Mouse (Mus musculus) gastrocnemius, postnatal 36 days (tissue): ENCODE results near the gene Slc37a1. TPM values are rescaled to one million over a fixed set of nuclear protein-coding genes. Genes with fewer than 3 reads are reported as not detected.
A peak's percentile ranks its signal among the peaks of the same experiment; 100 is the strongest.

Source experiments
- DNase-seq, 2 experiments: peaks; one replicate each; pipeline ENCODE4 v3.0.0; 2022
- intact Hi-C: fragments of 180-260 bp; cut with DNase I; formaldehyde crosslinking; loops from one replicate; pipeline ENCODE4 v1.15.1; 2025
- total RNA-seq, 2 experiments: library from RNA; stranded (reverse); gene quantifications; 2 replicates each; pipeline ENCODE4 v1.2.3; 2021

The Slc37a1 gene
- total RNA-seq, 2 experiments from 2014 or later: 3.3 to 3.6 TPM

GRCm38 (mm10) chr17:31267138-31267537 lies 19.5 kb upstream of the Slc37a1 start:
- no peak for DNase-seq
- intact Hi-C loops: no loop called here

DNA sequence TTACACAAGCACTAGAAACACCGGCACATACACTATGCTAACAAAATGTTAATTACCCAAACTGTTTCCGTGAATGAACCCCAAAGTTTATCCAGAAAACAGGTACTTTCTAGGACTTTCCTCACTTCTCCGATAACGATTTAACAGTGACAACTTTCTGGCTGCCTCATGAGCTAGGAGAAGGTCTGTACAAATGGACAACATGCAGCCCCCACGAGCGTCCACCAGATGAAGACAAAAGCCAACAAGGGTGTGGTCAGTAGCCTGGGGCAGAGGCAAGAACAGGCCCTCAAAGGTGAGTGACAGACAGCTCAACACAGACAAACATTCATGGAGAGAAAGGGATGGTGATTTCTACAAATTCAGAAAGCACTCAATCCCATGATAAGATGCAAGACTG lies 19.0 kb upstream of the Slc37a1 start:
- intact Hi-C loops: no loop called here
- DNase-seq: no peak

DNA sequence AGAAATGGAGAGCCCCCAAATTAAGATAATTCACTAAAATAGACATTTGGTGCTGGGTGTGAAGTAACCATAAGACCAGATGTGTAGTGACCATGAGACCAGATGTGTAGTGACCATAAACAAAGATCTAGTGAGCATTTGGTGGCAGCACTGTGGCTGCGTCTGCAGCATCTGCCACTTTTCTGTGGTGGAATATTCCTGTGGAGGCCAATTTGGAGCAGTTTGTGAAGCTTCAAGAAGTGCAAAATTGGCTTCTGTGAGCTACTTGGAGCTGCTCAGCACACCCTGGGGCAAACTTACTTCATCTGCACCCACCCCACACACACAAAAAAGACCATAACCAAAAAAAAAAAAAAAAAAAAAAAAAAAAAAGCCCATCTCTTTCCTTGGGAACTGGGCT lies 18.6 kb upstream of the Slc37a1 start:
- intact Hi-C loops: no loop called here
- no peak for DNase-seq

GRCm38 (mm10) chr17:31269761-31270160 lies 16.8 kb upstream of the Slc37a1 start:
- no peak for DNase-seq
- intact Hi-C loops: loop anchor here (1.0 to 2.0 kb wide), 2 partner anchors 15 to 22 kb away; no protein-coding TSS in a partner anchor

DNA sequence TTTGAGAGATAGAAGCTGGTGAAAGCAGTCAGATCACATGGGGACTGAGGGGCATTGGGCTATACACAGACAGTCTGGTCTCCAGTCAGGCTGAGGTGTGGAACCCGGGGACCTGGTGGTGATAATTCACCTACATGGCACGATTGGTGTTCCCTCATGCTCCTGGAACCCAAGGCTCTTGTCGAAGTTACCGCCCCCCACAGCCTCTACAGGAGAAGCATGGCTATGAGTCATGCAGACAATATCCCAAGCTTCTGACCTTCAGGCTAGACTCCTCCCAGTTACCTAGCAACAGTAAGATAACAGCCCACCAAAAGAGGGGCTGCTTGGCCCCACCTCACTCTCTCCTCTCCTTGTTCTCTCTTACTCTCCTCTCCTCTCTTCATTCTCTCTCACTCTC lies 16.3 kb upstream of the Slc37a1 start:
- intact Hi-C loops: loop anchor here (1.0 to 2.0 kb wide), 2 partner anchors 15 to 21 kb away; no protein-coding TSS in a partner anchor
- peak in 1 of 2 experiments; percentile 2 for DNase-seq

DNA sequence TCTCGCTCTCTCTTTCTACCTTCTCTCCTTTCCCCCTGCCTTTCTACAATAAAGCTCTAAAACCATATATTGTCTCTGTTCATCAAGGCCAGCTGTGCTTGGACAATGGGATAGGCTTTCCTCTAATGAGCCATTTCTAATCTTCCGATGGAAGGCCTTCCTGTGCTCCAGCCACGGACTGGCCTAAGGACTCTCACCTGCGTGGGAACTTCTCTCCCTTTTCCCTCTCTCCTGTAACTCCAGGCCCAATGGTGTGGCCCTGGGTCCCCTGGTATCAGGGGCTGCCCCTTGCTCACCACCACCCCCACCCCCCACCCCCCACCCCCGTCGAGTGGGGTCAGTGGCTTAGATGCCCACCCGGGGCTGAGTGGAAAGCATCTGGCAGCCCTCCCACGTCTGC lies 15.9 kb upstream of the Slc37a1 start:
- peak in 1 of 2 experiments; percentile 3 for DNase-seq
- intact Hi-C loops: loop anchor here (1.0 to 2.0 kb wide), 2 partner anchors 16 to 21 kb away; no protein-coding TSS in a partner anchor

DNA sequence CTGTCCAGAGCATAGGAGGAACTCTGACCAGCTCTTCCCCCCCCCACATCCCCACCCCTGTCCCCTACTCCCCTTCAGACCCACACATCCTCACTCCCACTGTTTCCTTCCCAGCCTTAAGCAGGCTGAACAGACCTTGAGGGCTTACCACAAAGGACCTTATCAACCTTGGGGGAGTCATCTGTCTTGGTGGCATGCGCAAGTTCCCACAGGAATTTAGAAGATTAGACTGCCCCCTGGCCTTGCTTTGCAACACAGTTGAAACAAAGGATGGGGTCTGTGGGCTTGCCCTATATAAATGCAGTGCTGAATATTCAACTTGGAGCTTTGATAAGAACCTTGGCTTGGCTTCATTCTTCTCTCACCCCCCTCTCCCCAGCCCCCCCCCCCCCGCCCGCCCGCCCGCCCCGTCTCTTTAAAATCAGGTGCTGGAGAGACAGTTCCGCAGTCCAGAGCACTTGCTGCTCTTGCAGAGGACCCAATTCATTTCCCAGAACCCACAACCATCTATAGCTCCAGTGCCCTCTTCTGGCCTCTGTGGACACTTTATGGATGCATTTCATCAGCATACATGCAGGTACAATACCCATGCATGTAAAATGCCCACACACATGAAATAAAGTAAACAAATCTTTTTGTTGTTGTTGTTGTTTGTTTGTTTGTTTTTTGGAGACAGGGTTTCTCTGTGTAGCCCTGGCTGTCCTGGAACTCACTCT lies 15.3 kb upstream of the Slc37a1 start:
- DNase-seq: peak; percentile 4 to 8
- intact Hi-C loops: loop anchor here (2.0 kb wide), 1 partner anchor 16 kb away; no protein-coding TSS in a partner anchor

GRCm38 (mm10) chr17:31272416-31273165 lies 14.0 kb upstream of the Slc37a1 start:
- peak; percentile 1 to 12 for DNase-seq
- intact Hi-C loops: no loop called here

DNA sequence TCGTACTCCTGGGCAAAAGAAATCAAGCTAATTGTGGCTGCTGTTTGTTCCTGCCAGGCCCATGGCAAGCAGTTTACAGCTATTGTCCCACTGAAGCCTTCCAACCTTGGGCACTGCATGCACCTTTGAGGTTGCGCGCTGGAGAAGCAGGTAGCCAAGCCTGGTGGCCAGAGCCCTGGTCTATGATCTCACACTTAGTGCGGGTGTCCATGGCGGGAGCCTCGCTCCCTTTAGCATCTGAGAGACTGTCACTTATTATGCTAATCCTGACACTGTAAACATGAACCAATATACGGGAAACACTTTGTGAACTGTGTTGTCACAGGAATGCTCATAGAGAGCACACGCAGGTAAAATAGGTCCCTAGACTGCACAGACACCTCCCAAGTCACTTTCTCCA lies 13.0 kb upstream of the Slc37a1 start:
- intact Hi-C loops: no loop called here
- peak; percentile 1 to 11 for DNase-seq

DNA sequence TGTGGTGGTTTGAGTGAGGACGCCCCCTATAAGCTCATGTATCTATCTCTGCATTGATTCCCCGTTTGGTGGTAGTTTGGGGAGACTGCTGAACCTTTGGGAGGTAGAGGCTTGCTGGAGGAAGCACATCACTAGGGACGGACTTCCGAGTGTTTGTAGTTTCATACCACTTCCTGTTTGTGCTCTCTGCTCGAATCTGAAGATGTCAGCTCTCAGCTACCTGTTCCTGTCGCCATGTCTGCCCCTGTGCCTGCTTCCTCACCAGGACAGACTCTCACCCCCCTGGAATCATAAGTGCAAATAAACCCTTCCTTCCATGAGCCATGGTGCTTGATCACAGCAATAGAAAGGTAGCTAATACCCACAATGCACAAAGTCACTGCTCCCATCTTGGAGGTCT lies 11.4 kb upstream of the Slc37a1 start:
- intact Hi-C loops: no loop called here
- DNase-seq: no peak

- intact Hi-C loops: no loop called here
These were observed 10.2 kb upstream of the Slc37a1 start for GRCm38 (mm10) chr17:31276207-31276921.

DNA sequence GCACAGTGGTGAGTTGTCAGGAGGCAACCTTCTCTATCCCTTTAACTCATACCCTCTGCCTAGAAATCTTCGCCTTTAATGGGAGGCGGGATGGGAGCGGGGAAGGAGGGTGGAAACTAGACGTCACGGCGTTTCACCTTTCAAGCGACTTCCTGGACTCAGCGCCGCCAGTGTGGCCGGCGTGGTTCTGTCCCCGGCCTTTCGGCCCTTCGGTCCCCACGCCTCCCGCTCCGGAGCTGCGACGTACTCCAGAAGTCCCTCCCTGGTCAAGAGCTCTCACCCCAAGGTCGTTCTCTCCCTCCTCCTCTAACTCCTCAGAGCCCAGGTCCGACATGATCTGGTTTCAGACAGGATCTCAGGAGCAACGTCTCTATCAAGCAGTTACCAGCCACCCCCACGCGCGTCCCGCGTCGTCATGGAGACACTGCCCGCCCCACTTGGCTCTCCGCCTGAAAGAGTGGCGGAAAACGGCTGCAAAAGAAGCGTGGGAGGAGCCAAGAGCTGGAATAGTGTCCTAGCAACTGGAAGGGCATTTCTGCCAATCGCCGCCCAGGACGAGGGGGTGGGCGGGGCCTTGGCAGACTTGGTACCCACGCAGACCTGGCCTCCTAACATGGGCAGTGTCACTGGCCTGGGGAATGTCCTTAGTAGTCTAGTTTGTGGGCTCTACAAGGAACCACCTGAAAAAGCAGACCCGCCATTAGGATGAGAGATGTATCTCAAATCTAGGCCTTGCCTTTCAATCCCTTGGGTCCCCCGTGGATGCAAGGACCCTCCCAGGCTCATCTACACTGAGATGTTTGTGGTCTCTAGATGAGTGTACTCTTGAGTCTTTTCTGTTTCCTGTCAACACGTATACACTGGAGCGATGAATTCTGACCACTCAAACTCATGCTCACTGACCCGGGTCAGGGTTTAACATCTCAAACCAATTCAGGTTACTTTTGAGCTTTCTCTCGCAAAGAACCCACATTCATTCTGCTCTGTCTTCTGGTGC lies 9.4 kb upstream of the Slc37a1 start, which contains the start of gene Rsph1:
Gene Rsph1, minus strand, starts transcription at position 462 of the 997 bp plus-strand sequence.
- intact Hi-C loops: no loop called here
- DNase-seq: peak; percentile 99 to 100

More at GRCm38 (mm10) chr17:31276207-31276921, 10.2 kb upstream of the Slc37a1 start:
- DNase-seq: no peak

- intact Hi-C loops: no loop called here
- DNase-seq: no peak
These were observed 8.7 kb upstream of the Slc37a1 start for GRCm38 (mm10) chr17:31277931-31278330.

- intact Hi-C loops: no loop called here
- no peak for DNase-seq
These were observed 7.1 kb upstream of the Slc37a1 start for GRCm38 (mm10) chr17:31279541-31279940.

- intact Hi-C loops: no loop called here
- DNase-seq: no peak
These were observed 6.3 kb upstream of the Slc37a1 start for GRCm38 (mm10) chr17:31280269-31280668.

GRCm38 (mm10) chr17:31281830-31282686 lies 4.5 kb upstream of the Slc37a1 start:
- intact Hi-C loops: loop anchor here (2.0 kb wide), 1 partner anchor 15 kb away; no protein-coding TSS in a partner anchor
- no peak for DNase-seq

DNA sequence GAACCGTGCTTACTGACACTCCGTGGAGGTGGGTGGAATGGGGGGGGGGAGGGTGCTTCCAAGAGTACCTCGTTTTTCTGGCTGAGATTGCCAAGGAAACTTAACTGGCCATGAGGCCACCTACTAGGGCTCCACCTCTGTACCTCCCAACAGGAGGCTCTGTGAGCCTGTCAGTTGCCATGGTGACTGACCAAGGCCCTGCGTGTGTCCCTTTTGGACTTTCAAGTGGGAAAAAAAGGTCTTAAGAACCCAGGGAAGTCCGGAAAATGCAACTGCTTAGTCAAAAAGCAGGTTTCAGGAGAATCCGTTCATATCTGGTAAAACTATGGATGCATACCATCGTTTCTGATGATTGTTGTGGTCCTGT lies 3.9 kb upstream of the Slc37a1 start:
- intact Hi-C loops: loop anchor here (2.0 kb wide), 1 partner anchor 14 kb away; no protein-coding TSS in a partner anchor
- DNase-seq: no peak

DNA sequence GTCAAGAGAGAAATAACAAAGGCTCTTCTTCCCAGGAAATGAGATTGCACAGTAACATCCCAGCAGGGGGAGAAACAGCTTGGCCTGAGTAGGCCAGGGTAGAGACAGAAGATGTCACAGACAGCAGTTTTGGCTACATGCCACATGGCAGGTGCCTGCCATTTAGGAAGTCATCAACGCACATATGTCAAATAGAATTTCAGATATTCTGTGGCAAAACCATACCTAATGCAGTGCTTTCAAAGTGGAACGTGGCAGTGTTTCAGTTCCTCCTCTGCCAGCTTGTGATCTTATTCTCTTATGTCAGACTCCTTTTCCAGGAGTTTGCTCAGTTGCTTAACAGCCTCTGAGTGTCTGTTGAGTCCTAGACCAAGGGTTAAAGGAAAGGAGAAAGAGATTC lies 725 bp upstream of the Slc37a1 start:
- no peak for DNase-seq
- intact Hi-C loops: no loop called here

- no peak for DNase-seq
- intact Hi-C loops: no loop called here
These were observed 624 bp downstream of the Slc37a1 start for GRCm38 (mm10) chr17:31287216-31287615.
